Mouse (Mus musculus): ENCODE data around the gene Slc29a1.

Slc29a1 gene

GRCm38 (mm10) chr17:45551816-45552451 lies 47.5 kb downstream of the Slc29a1 start:
- no peak for DNase-seq (ENCODE audit: low read depth, low spot score)

GRCm38 (mm10) chr17:45551249-45551796 lies 48.1 kb downstream of the Slc29a1 start:
- no peak for DNase-seq (ENCODE audit: low read depth, low spot score)

GRCm38 (mm10) chr17:45550253-45550652 lies 49.2 kb downstream of the Slc29a1 start:
- DNase-seq (ENCODE audit: low read depth, low spot score), result no peak

- no peak for DNase-seq (ENCODE audit: low read depth, low spot score)
Observed at GRCm38 (mm10) chr17:45549617-45550181, 49.7 kb downstream of the Slc29a1 start, which contains the start of gene Tmem151b. Gene Tmem151b, minus strand, starts transcription at chr17:45549677.

GRCm38 (mm10) chr17:45548541-45549512 lies 50.6 kb downstream of the Slc29a1 start:
- no peak for DNase-seq (ENCODE audit: low read depth, low spot score)

GRCm38 (mm10) chr17:45547461-45548190 lies 51.8 kb downstream of the Slc29a1 start:
- DNase-seq (ENCODE audit: low read depth, low spot score), result no peak

- DNase-seq (ENCODE audit: low read depth, low spot score), result no peak
Observed at GRCm38 (mm10) chr17:45546941-45547340, 52.5 kb downstream of the Slc29a1 start.

GRCm38 (mm10) chr17:45545278-45545961 lies 54.0 kb downstream of the Slc29a1 start:
- DNase-seq (ENCODE audit: low read depth, low spot score), result no peak

- no peak for DNase-seq (ENCODE audit: low read depth, low spot score)
Observed at GRCm38 (mm10) chr17:45544873-45545277, 54.5 kb downstream of the Slc29a1 start.

GRCm38 (mm10) chr17:45544001-45544872 lies 55.2 kb downstream of the Slc29a1 start:
- no peak for DNase-seq (ENCODE audit: low read depth, low spot score)

- DNase-seq (ENCODE audit: low read depth, low spot score), result no peak
Observed at GRCm38 (mm10) chr17:45543115-45543514, 56.3 kb downstream of the Slc29a1 start.

GRCm38 (mm10) chr17:45542705-45543104 lies 56.7 kb downstream of the Slc29a1 start:
- no peak for DNase-seq (ENCODE audit: low read depth, low spot score)

- DNase-seq (ENCODE audit: low read depth, low spot score), result no peak
Observed at GRCm38 (mm10) chr17:45542129-45542528, 57.3 kb downstream of the Slc29a1 start.

- DNase-seq (ENCODE audit: low read depth, low spot score), result no peak
Observed at GRCm38 (mm10) chr17:45539664-45540063, 59.7 kb downstream of the Slc29a1 start.

GRCm38 (mm10) chr17:45538394-45538793 lies 61.0 kb downstream of the Slc29a1 start:
- no peak for DNase-seq (ENCODE audit: low read depth, low spot score)

GRCm38 (mm10) chr17:45536264-45536663 lies 63.1 kb downstream of the Slc29a1 start:
- no peak for DNase-seq (ENCODE audit: low read depth, low spot score)
